Mouse (Mus musculus): Measurements from ENCODE around the gene Slc44a3.

DNA sequence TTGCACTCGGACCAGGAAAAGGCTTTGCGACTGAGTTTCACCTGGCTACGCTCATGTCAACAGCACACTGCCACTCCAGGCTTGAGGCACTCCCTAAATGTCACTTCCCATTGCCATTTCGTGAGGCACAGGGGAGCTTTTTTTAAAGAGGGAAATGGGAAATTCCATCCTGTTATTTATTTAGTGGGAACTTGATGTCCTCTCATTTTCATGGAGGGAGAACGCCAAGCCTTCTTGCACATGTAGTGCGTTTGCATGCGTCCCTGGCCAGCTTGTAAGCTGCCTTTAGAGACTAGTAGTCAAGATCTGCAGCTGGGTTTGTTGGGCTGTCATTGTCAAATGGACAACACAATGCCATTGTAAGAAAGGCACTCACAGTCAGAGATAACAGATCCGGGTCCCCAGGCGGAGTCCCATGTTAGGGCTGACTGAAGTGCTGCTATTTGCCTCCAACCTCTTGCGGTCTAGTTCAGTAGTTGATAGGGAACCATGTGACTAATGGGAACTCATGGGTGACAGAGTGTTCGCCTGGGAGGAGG, 92.5 kb downstream of the Slc44a3 start:
- TF ChIP-seq CHD2 (IDR thresholded peaks at IDR 0.05; ENCODE audit: low read depth, low read length): no peak
- no peak for TF ChIP-seq ZNF384 (IDR thresholded peaks at IDR 0.05; ENCODE audit: low read depth, low read length)
